9 mouse cellular contexts compared by ENCODE assay signal in the genomic region with DNA sequence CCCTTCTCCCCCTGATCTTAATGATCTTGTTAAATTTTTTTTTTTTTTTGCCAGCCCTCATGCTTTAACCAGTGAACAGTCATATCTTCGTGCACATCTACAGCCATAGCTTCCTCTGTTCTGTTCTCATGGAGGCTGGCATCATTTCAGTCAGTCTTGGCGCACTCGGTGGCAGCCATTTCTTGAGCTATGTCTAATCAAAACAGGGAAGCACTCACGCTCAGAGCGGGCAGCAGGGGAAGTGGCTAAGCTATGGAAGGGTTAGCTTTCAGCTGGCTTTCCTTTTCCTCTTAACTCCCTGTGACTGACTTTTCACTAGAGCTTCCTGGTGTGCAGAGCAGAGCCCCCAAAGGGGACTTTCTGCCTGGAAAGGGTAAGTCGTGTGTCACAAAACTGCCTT.
A peak's percentile ranks its signal among the peaks of the same experiment; 100 is the strongest.
DNase-seq lines count a peak whose midpoint lies in the region; ATAC-seq and TF ChIP-seq lines count a peak whose summit lies in the region.
"Had no signal": no experiment of that assay in that cellular context is flagged by ENCODE, and none has a peak within 500 bp of the region (broad histone marks: within the 10 kb centered on the region; RNA-seq: fewer than 3 reads in every experiment).

No protein-coding gene starts in this region.

- H3K79me2 ChIP-seq in macrophage (ENCODE audit: inconsistent target), result no peaks in the 10 kb centered on the region

- no peaks in the 10 kb centered on the region for H3K27me3 ChIP-seq in heart, embryonic 15.5 days
- H3K27me3 ChIP-seq in kidney, embryonic 14.5 days (ENCODE audit: control insufficient read depth, insufficient read depth, low read length), result no peaks in the 10 kb centered on the region
- H3K27me3 ChIP-seq: Patski had no signal

- 0 out of 2 replicates have a peak overlapping the region, but pooled peaks have one; percentile 1 for H3K9ac ChIP-seq in heart, embryonic 15.5 days
- H3K9ac ChIP-seq in kidney, embryonic 14.5 days (ENCODE audit: low read depth, low read length), result no peak overlapping the region

- no peak for TF ChIP-seq CTCF in layer of hippocampus, adult 2 months (conservative IDR thresholded peaks at IDR 0.05)

- no peaks in the 10 kb centered on the region for H3K36me3 ChIP-seq in heart, embryonic 15.5 days
- H3K36me3 ChIP-seq in macrophage (ENCODE audit: inconsistent target), result no peaks in the 10 kb centered on the region
- no peaks in the 10 kb centered on the region for H3K36me3 ChIP-seq in kidney, embryonic 14.5 days (ENCODE audit: control insufficient read depth, insufficient read depth, low read length)

- H3K4me1 ChIP-seq in brown adipose tissue, adult 24 weeks (ENCODE audit: control insufficient read depth, insufficient read depth, insufficient read length, low read length), result no peaks in the 10 kb centered on the region
- H3K4me1 ChIP-seq in heart, embryonic 15.5 days (replicated peaks), result peaks cover 13% of the 10 kb centered on the region
- H3K4me1 ChIP-seq in kidney, embryonic 14.5 days (ENCODE audit: control insufficient read depth, insufficient read depth, low read length), result no peaks in the 10 kb centered on the region

- peak in 1 of 2 experiments; percentile 13 for DNase-seq in layer of hippocampus, adult 2 months (ENCODE audit: low spot score in 2 of 2)
- no peak for DNase-seq in layer of hippocampus, postnatal 25 days (ENCODE audit: extremely low spot score in 1 of 2, low spot score in 1 of 2)
- no peak for DNase-seq in urinary bladder, adult 2 months (ENCODE audit: low spot score)
- DNase-seq in adrenal gland, postnatal 36 days, result no peak

- H3K27ac ChIP-seq in layer of hippocampus, adult 2 months, result 0 out of 2 replicates have a peak overlapping the region, but pooled peaks have one; percentile 39
- 0 out of 2 replicates have a peak overlapping the region, but pooled peaks have one; percentile 17 for H3K27ac ChIP-seq in brown adipose tissue, adult 24 weeks (replicated peaks; ENCODE audit: low read depth, low read length)
- H3K27ac ChIP-seq in heart, embryonic 15.5 days, result peak overlapping the region; percentile 42
- H3K27ac ChIP-seq in macrophage, result peak overlapping the region; percentile 66
- H3K27ac ChIP-seq in kidney, embryonic 14.5 days (ENCODE audit: low read depth, low read length), result no peak overlapping the region

- H3K9me3 ChIP-seq in heart, embryonic 15.5 days (replicated peaks), result no peaks in the 10 kb centered on the region
- no peaks in the 10 kb centered on the region for H3K9me3 ChIP-seq in kidney, embryonic 14.5 days (ENCODE audit: control insufficient read depth, low read length)

- 34% methylated on average over 6 of the region's 6 CpGs for WGBS in heart, embryonic 15.5 days
- WGBS in macrophage (ENCODE audit: missing documents), result 17% methylated on average over 6 of the region's 6 CpGs
- 60% methylated on average over 6 of the region's 6 CpGs for WGBS in kidney, embryonic 14.5 days

- ATAC-seq in heart, embryonic 15.5 days (replicated peaks; ENCODE audit: insufficient number of reproducible peaks, insufficient read depth, low FRiP score, low read depth), result no peak
- no peak for ATAC-seq in kidney, embryonic 14.5 days (ENCODE audit: low FRiP score, low TSS enrichment)
- ATAC-seq: Patski had no signal

- H3K4me3 ChIP-seq in layer of hippocampus, adult 2 months, result peak overlapping the region; percentile 11; the same call in 1 of the 2 replicates
- H3K4me3 ChIP-seq in brown adipose tissue, adult 24 weeks (ENCODE audit: insufficient read depth, low read depth, low read length), result peak overlapping the region; percentile 46
- no peak overlapping the region for H3K4me3 ChIP-seq in heart, embryonic 15.5 days
- H3K4me3 ChIP-seq in macrophage (ENCODE audit: inconsistent target), result peak overlapping the region; percentile 26
- no peak overlapping the region for H3K4me3 ChIP-seq in kidney, embryonic 14.5 days (ENCODE audit: low read length)

- peak overlapping the region; percentile 58 for H3K4me2 ChIP-seq in heart, embryonic 15.5 days
- no peak overlapping the region for H3K4me2 ChIP-seq in kidney, embryonic 14.5 days (replicated peaks; ENCODE audit: low read depth, low read length)

Comparison
In these comparisons a context has a peak if more than half of its experiments do, and no peak if none do; other contexts are left out.
1. H3K4me3 ChIP-seq: peak in layer of hippocampus, adult 2 months (single experiment), brown adipose tissue, adult 24 weeks (single experiment) and macrophage (single experiment); none in heart, embryonic 15.5 days (single experiment) and kidney, embryonic 14.5 days (single experiment).